Mouse (Mus musculus) testis, adult 2 months (tissue): ENCODE measurements around the gene Slc2a9.

Source experiments
- CTCF ChIP-seq: fragments of 200-500 bp; IDR thresholded peaks from 2 replicates; pipeline ENCODE4 v1.5.1; 2012; ENCODE audit warnings: low read depth, mild to moderate bottlenecking, inconsistent platforms, low read length, moderate library complexity; ENCODE audit not compliant: control insufficient read depth, insufficient read depth, insufficient replicate concordance
- POLR2A ChIP-seq: fragments of 200-500 bp; IDR thresholded peaks from 2 replicates; pipeline ENCODE4 v1.6.1; 2012; ENCODE audit warnings: low read depth, mild to moderate bottlenecking, inconsistent platforms, low read length, moderate library complexity; ENCODE audit not compliant: control insufficient read depth

- TF ChIP-seq POLR2A (no peak), CTCF (no peak)
These were observed 22.8 kb downstream of the Slc2a9 start for GRCm38 (mm10) chr5:38479908-38480725.
